Comparison of ENCODE assay signal across 17 mouse cellular contexts in the genomic region with DNA sequence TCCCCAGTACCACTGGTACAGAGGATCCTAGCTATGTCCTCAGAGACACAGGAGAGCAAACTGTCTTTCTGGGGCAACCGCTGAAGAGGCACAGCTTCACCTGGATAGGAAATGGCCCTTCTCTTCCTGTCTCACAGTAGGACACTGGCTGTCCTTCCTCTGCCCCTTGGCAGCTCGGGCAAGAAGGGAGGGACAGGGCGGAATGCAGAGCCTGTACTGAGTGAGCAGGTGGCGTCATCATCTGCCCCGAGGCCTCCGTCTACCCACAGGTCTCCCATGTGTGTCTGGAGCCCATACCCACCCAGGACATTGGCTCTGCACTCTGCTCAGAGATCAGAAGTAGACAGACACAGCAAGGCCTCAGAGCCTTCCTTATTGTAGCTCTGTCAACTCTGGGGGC.
DNase-seq lines count a peak whose midpoint lies in the region; ATAC-seq and TF ChIP-seq lines count a peak whose summit lies in the region.
"Had no signal": no experiment of that assay in that cellular context is flagged by ENCODE, and none has a peak within 500 bp of the region (broad histone marks: within the 10 kb centered on the region; RNA-seq: fewer than 3 reads in every experiment).

No protein-coding gene starts in this region.

- 0 out of 2 replicates have a peak overlapping the region, but pooled peaks have one; percentile 0 for H3K9ac ChIP-seq in heart, embryonic 15.5 days
- H3K9ac ChIP-seq in liver, postnatal 0 days (replicated peaks): no peak overlapping the region
- H3K9ac ChIP-seq: forebrain, embryonic 13.5 days had no signal

- no peak for TF ChIP-seq EP300 in liver, postnatal 0 days (IDR thresholded peaks at IDR 0.05; ENCODE audit: low read depth)

- peak overlapping the region; percentile 95 for H3K27ac ChIP-seq in heart, embryonic 15.5 days
- H3K27ac ChIP-seq in liver, postnatal 0 days (ENCODE audit: low read depth): no peak overlapping the region
- H3K27ac ChIP-seq: macrophage had no signal

- no peaks in the 10 kb centered on the region for H3K27me3 ChIP-seq in heart, embryonic 15.5 days
- no peaks in the 10 kb centered on the region for H3K27me3 ChIP-seq in megakaryocyte, embryonic 14.5 days (replicated peaks)
- H3K27me3 ChIP-seq in liver, postnatal 0 days (ENCODE audit: insufficient read depth, low read length): no peaks in the 10 kb centered on the region
- H3K27me3 ChIP-seq: forebrain, embryonic 13.5 days had no signal

- 71% methylated on average over 6 of the region's 6 CpGs for WGBS in heart, embryonic 15.5 days
- 72% methylated on average over 6 of the region's 6 CpGs for whole genome bisulfite sequencing in liver, postnatal 0 days (ENCODE audit: insufficient replicate concordance)

- peaks cover 94% of the 10 kb centered on the region for H3K4me1 ChIP-seq in heart, embryonic 15.5 days (replicated peaks)
- peaks cover 100% of the 10 kb centered on the region for H3K4me1 ChIP-seq in megakaryocyte, embryonic 14.5 days
- peaks cover 11% of the 10 kb centered on the region for H3K4me1 ChIP-seq in liver, postnatal 0 days (ENCODE audit: insufficient read depth)

- peaks cover 5% of the 10 kb centered on the region; the same call in 1 of the 2 replicates for H3K36me3 ChIP-seq in heart, embryonic 15.5 days
- H3K36me3 ChIP-seq in megakaryocyte, embryonic 14.5 days (replicated peaks; ENCODE audit: low read length): peaks cover 90% of the 10 kb centered on the region
- peaks cover 16% of the 10 kb centered on the region for H3K36me3 ChIP-seq in liver, postnatal 0 days (replicated peaks; ENCODE audit: insufficient read depth, low read length)

- ATAC-seq in heart, embryonic 15.5 days (replicated peaks; ENCODE audit: insufficient number of reproducible peaks, insufficient read depth, low FRiP score, low read depth): no peak
- ATAC-seq in megakaryocyte, adult 5-6 weeks (ENCODE audit: poor library complexity, severe bottlenecking): no peak
- ATAC-seq in liver, postnatal 0 days: no peak
- ATAC-seq: forebrain, embryonic 13.5 days had no signal

- no peak overlapping the region for H3K4me3 ChIP-seq in heart, embryonic 15.5 days
- peak overlapping the region; percentile 6 for H3K4me3 ChIP-seq in megakaryocyte, embryonic 14.5 days (replicated peaks)
- H3K4me3 ChIP-seq in liver, postnatal 0 days (ENCODE audit: low read depth, low read length): no peak overlapping the region
- H3K4me3 ChIP-seq: forebrain, embryonic 13.5 days had no signal

- DNase-seq in cerebellum, adult 11-12 months: peak; percentile 81
- no peak for DNase-seq in cerebellum, adult 11 months
- DNase-seq in heart, adult 9 months (ENCODE audit: low spot score in 2 of 2): no peak
- peak; percentile 72 to 73 for DNase-seq in cerebellum, postnatal 25 days
- no peak for DNase-seq in liver, postnatal 0 days
- DNase-seq: gastrocnemius, postnatal 14 days; layer of hippocampus, postnatal 36 days; left cerebral cortex, postnatal 4 days; lung, adult 2 months; midbrain, embryonic 14.5 days; right cerebral cortex, postnatal 14 days; thymus, postnatal 25 days had no signal

- no peak for TF ChIP-seq CTCF in liver, postnatal 0 days (IDR thresholded peaks at IDR 0.05; ENCODE audit: low read depth)

- no peaks in the 10 kb centered on the region for H3K9me3 ChIP-seq in heart, embryonic 15.5 days (replicated peaks)
- no peaks in the 10 kb centered on the region for H3K9me3 ChIP-seq in megakaryocyte, embryonic 14.5 days
- H3K9me3 ChIP-seq in liver, postnatal 0 days (ENCODE audit: low read length): no peaks in the 10 kb centered on the region
- H3K9me3 ChIP-seq: forebrain, embryonic 13.5 days had no signal

- no peak overlapping the region for H3K4me2 ChIP-seq in heart, embryonic 15.5 days
- no peak overlapping the region for H3K4me2 ChIP-seq in liver, postnatal 0 days (ENCODE audit: low read depth, low read length)
- H3K4me2 ChIP-seq: forebrain, embryonic 13.5 days had no signal

Comparison
In these comparisons a context has a peak if more than half of its experiments do, and no peak if none do; other contexts are left out.
1. DNase-seq: peak in cerebellum, adult 11-12 months (single experiment) and cerebellum, postnatal 25 days (2 of 2); none in cerebellum, adult 11 months (single experiment), heart, adult 9 months (0 of 2) and liver, postnatal 0 days (single experiment).